Mouse (Mus musculus): ENCODE data around the gene Usp46.

Gene Usp46

GRCm38 (mm10) chr5:74068714-74069321 is 587 bp upstream of the Usp46 start:
- peak in 1 of 2 experiments; percentile 77 for DNase-seq

- DNase-seq: peak; percentile 39 to 49
These were observed 885 bp downstream of the Usp46 start for GRCm38 (mm10) chr5:74067346-74067745.

GRCm38 (mm10) chr5:74066416-74067115 is 1.7 kb downstream of the Usp46 start:
- DNase-seq: peak; percentile 76 to 80

- peak; percentile 34 to 48 for DNase-seq
These were observed 2.5 kb downstream of the Usp46 start for GRCm38 (mm10) chr5:74065565-74066275.

GRCm38 (mm10) chr5:74064844-74065243 is 3.4 kb downstream of the Usp46 start:
- peak; percentile 51 to 55 for DNase-seq

GRCm38 (mm10) chr5:74063226-74063747 is 4.9 kb downstream of the Usp46 start:
- no peak for DNase-seq

GRCm38 (mm10) chr5:74062266-74062665 is 6.0 kb downstream of the Usp46 start:
- no peak for DNase-seq

- peak; percentile 66 to 74 for DNase-seq
These were observed 6.7 kb downstream of the Usp46 start for GRCm38 (mm10) chr5:74061408-74062047.

GRCm38 (mm10) chr5:74052171-74052909 is 15.9 kb downstream of the Usp46 start:
- peak in 1 of 2 experiments; percentile 42 for DNase-seq

GRCm38 (mm10) chr5:74051394-74052170 is 16.6 kb downstream of the Usp46 start:
- peak; percentile 76 to 82 for DNase-seq

GRCm38 (mm10) chr5:74050903-74051302 is 17.3 kb downstream of the Usp46 start:
- peak in 1 of 2 experiments; percentile 39 for DNase-seq

- DNase-seq: peak; percentile 61 to 71
These were observed 19.3 kb downstream of the Usp46 start for GRCm38 (mm10) chr5:74048846-74049495.

GRCm38 (mm10) chr5:74044591-74044990 is 23.6 kb downstream of the Usp46 start:
- no peak for DNase-seq

- DNase-seq: no peak
These were observed 25.4 kb downstream of the Usp46 start for GRCm38 (mm10) chr5:74042796-74043340.

- DNase-seq: no peak
These were observed 27.7 kb downstream of the Usp46 start for GRCm38 (mm10) chr5:74040541-74040940.

GRCm38 (mm10) chr5:74035454-74035853 is 32.8 kb downstream of the Usp46 start:
- peak in 1 of 2 experiments; percentile 34 for DNase-seq

GRCm38 (mm10) chr5:74034177-74034576 is 34.1 kb downstream of the Usp46 start:
- DNase-seq: no peak

GRCm38 (mm10) chr5:74029787-74030186 is 38.4 kb downstream of the Usp46 start:
- DNase-seq: no peak

GRCm38 (mm10) chr5:74028691-74029479 is 39.3 kb downstream of the Usp46 start:
- DNase-seq: no peak

- DNase-seq: no peak
These were observed 40.0 kb downstream of the Usp46 start for GRCm38 (mm10) chr5:74028221-74028620.

Measured in cerebellum, postnatal 25 days (tissue).